Comparison of ENCODE assay signal across 28 mouse cellular contexts in the genomic region with DNA sequence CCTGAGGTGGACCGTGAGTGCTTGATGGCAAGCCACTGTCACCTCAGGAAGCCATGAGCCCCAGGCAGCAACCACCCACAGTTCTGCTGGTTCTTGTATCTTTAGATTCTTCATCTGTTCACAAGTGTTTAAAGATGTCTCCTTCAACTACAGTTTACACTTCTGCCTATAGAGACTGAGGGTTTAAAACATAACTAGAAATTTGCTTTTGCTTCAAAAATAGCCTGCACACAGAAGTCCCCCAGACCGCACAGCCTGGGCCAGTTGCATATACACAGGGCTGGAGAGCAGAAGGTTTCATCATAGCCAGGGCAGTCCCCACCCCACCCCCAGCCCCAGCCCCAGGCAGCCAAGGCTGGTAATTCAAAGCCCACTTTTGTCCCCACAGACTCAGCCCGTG.
A peak's percentile ranks its signal among the peaks of the same experiment; 100 is the strongest.
DNase-seq lines count a peak whose midpoint lies in the region; ATAC-seq and TF ChIP-seq lines count a peak whose summit lies in the region.
"Had no signal": no experiment of that assay in that cellular context is flagged by ENCODE, and none has a peak within 500 bp of the region (broad histone marks: within the 10 kb centered on the region; RNA-seq: fewer than 3 reads in every experiment).

No protein-coding gene starts in this region.

- H3K4me3 ChIP-seq in forebrain, embryonic 10.5 days = no peak overlapping the region
- H3K4me3 ChIP-seq in forebrain, embryonic 11.5 days (ENCODE audit: low read depth, low read length) = no peak overlapping the region
- H3K4me3 ChIP-seq in left cerebral cortex, adult 2 months = no peak overlapping the region
- no peak overlapping the region for H3K4me3 ChIP-seq in embryonic facial prominence, embryonic 10.5 days
- no peak overlapping the region for H3K4me3 ChIP-seq in embryonic facial prominence, embryonic 15.5 days (replicated peaks)
- H3K4me3 ChIP-seq: erythroblast, embryonic 14.5 days; heart, adult 2 months; heart, embryonic 10.5 days; heart, embryonic 13.5 days; hindbrain, embryonic 12.5 days; intestine, embryonic 15.5 days had no signal

- no peak overlapping the region for H3K4me2 ChIP-seq in forebrain, embryonic 11.5 days (ENCODE audit: low read depth, low read length, severe bottlenecking)
- H3K4me2 ChIP-seq in embryonic facial prominence, embryonic 15.5 days (replicated peaks) = no peak overlapping the region
- H3K4me2 ChIP-seq: heart, embryonic 13.5 days; hindbrain, embryonic 12.5 days; intestine, embryonic 15.5 days had no signal

- intact Hi-C loops in left cerebral cortex, adult 2 months (cut with DNase I) = no loop called here
- intact Hi-C loops in left cerebral cortex, postnatal 10 days (cut with DNase I) = no loop called here

- H3K9ac ChIP-seq in forebrain, embryonic 11.5 days (ENCODE audit: low read length) = no peak overlapping the region
- no peak overlapping the region for H3K9ac ChIP-seq in embryonic facial prominence, embryonic 15.5 days
- H3K9ac ChIP-seq: forebrain, postnatal 0 days; heart, embryonic 13.5 days; hindbrain, embryonic 12.5 days; intestine, embryonic 15.5 days had no signal

- ATAC-seq in forebrain, embryonic 11.5 days (replicated peaks; ENCODE audit: low FRiP score) = no peak
- no peak for ATAC-seq in embryonic facial prominence, embryonic 15.5 days (ENCODE audit: insufficient number of reproducible peaks, low FRiP score, low TSS enrichment, low read depth)
- ATAC-seq: forebrain, embryonic 14.5 days; forebrain, postnatal 0 days; hindbrain, embryonic 16.5 days; intestine, embryonic 15.5 days had no signal

- no peaks in the 10 kb centered on the region for H3K9me3 ChIP-seq in forebrain, embryonic 10.5 days
- no peaks in the 10 kb centered on the region for H3K9me3 ChIP-seq in forebrain, embryonic 11.5 days (ENCODE audit: control insufficient read depth, low read length)
- no peaks in the 10 kb centered on the region for H3K9me3 ChIP-seq in embryonic facial prominence, embryonic 10.5 days
- no peaks in the 10 kb centered on the region for H3K9me3 ChIP-seq in embryonic facial prominence, embryonic 15.5 days (replicated peaks)
- H3K9me3 ChIP-seq: heart, embryonic 10.5 days; heart, embryonic 13.5 days; hindbrain, embryonic 12.5 days; intestine, embryonic 15.5 days had no signal

- H3K27ac ChIP-seq in forebrain, embryonic 10.5 days = 0 out of 2 replicates have a peak overlapping the region, but pooled peaks have one; percentile 60
- no peak overlapping the region for H3K27ac ChIP-seq in forebrain, embryonic 11.5 days (ENCODE audit: low read depth, low read length)
- peak overlapping the region; percentile 56; the same call in 1 of the 2 replicates for H3K27ac ChIP-seq in left cerebral cortex, adult 2 months
- peak overlapping the region; percentile 58 for H3K27ac ChIP-seq in embryonic facial prominence, embryonic 10.5 days (replicated peaks)
- 0 out of 2 replicates have a peak overlapping the region, but pooled peaks have one; percentile 1 for H3K27ac ChIP-seq in embryonic facial prominence, embryonic 15.5 days (replicated peaks)
- H3K27ac ChIP-seq: heart, adult 2 months; heart, embryonic 10.5 days; heart, embryonic 13.5 days; intestine, embryonic 15.5 days had no signal

- 92% methylated on average over 3 of the region's 3 CpGs for WGBS in forebrain, embryonic 10.5 days
- 92% methylated on average over 3 of the region's 3 CpGs for WGBS in forebrain, embryonic 11.5 days
- 93% methylated on average over 3 of the region's 3 CpGs for WGBS in embryonic facial prominence, embryonic 10.5 days
- 91% methylated on average over 3 of the region's 3 CpGs for WGBS in embryonic facial prominence, embryonic 15.5 days

- no peak for DNase-seq in forebrain, embryonic 10.5 days (ENCODE audit: extremely low spot score, low spot score)
- DNase-seq in forebrain, embryonic 11.5 days (ENCODE audit: low spot score) = no peak
- no peak for DNase-seq in left cerebral cortex, adult 2 months (ENCODE audit: extremely low spot score in 1 of 2, low spot score in 2 of 2)
- no peak for DNase-seq in left cerebral cortex, postnatal 10 days (ENCODE audit: extremely low spot score in 1 of 2, low spot score in 2 of 2)
- no peak for DNase-seq in embryonic facial prominence, embryonic 10.5 days (ENCODE audit: low spot score)
- DNase-seq in embryo, embryonic 9.5 days (ENCODE audit: extremely low spot score) = no peak
- no peak for DNase-seq in cerebellum, adult 9-11 months
- DNase-seq: adrenal gland, adult 2 months; adrenal gland, postnatal 14 days; B cell, adult 2 months; cerebellum, adult 11 months; cerebellum, adult 2 months; cerebellum, postnatal 10 days; forebrain, postnatal 0 days; gastrocnemius, postnatal 10 days; gastrocnemius, postnatal 36 days; heart, adult 2 months; heart, postnatal 14 days; heart, postnatal 4 days; kidney, adult 11 months had no signal

- H3K36me3 ChIP-seq in forebrain, embryonic 10.5 days (replicated peaks) = peaks cover 22% of the 10 kb centered on the region
- H3K36me3 ChIP-seq in forebrain, embryonic 11.5 days (ENCODE audit: control insufficient read depth, insufficient read depth, low read length) = no peaks in the 10 kb centered on the region
- H3K36me3 ChIP-seq in embryonic facial prominence, embryonic 10.5 days (replicated peaks) = peaks cover 35% of the 10 kb centered on the region
- H3K36me3 ChIP-seq in embryonic facial prominence, embryonic 15.5 days = peaks cover 8% of the 10 kb centered on the region; the same call in 1 of the 2 replicates
- H3K36me3 ChIP-seq: intestine, embryonic 15.5 days had no signal

- TF ChIP-seq CTCF in left cerebral cortex, adult 2 months (IDR thresholded peaks at IDR 0.05) = no peak

- H3K4me1 ChIP-seq in forebrain, embryonic 10.5 days = peaks cover 49% of the 10 kb centered on the region
- peaks cover 8% of the 10 kb centered on the region for H3K4me1 ChIP-seq in forebrain, embryonic 11.5 days (replicated peaks; ENCODE audit: control insufficient read depth, insufficient read depth, low read length)
- peaks cover 74% of the 10 kb centered on the region for H3K4me1 ChIP-seq in embryonic facial prominence, embryonic 10.5 days
- H3K4me1 ChIP-seq in embryonic facial prominence, embryonic 15.5 days = peaks cover 21% of the 10 kb centered on the region

- H3K27me3 ChIP-seq in forebrain, embryonic 10.5 days (ENCODE audit: poor library complexity, severe bottlenecking) = no peaks in the 10 kb centered on the region
- H3K27me3 ChIP-seq in forebrain, embryonic 11.5 days (ENCODE audit: control insufficient read depth, insufficient read depth, low read length) = no peaks in the 10 kb centered on the region
- no peaks in the 10 kb centered on the region for H3K27me3 ChIP-seq in embryonic facial prominence, embryonic 10.5 days (replicated peaks; ENCODE audit: low read depth, poor library complexity, severe bottlenecking)
- H3K27me3 ChIP-seq in embryonic facial prominence, embryonic 15.5 days = no peaks in the 10 kb centered on the region
- H3K27me3 ChIP-seq: heart, embryonic 13.5 days; hindbrain, embryonic 12.5 days; intestine, embryonic 15.5 days had no signal
